Comparison of ENCODE assay signal across 31 mouse cellular contexts in the genomic region with DNA sequence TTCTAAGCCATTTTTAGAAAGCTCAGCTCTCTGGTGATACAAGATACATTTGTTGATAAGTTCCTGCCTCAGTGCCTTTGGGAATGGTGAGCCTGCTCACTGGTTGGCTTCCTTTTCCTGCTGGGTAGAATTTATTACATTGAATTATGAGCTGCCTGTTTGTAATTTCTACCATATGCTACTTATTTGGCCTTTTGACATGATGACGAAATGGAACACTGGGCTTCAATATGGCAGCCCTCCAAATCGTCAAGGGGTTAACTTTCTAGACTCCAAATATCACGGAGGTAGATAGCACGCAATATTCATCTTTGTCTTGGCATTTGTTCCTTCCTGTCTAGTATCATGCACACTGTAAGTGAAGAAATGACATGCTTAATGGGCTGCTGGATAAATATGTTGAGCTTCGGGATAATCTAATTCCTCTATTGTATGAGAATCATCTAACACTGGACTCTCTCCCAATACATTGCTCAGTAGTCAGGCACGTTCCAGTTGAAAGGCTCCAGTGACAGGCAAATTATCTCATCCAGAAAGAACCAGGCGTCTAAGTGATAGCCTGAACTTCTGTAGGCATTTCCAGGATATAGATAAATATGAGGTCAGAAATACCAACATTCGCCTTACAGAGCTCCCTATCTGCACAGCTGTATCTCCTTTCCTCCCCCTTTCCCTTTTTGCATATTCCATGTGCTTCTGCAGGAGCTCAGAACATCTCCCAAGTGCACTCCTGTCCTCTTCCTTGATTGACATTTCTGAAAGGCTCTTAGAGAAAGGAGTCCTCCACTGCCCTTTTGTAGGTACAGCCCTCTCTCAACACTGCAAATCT.
DNase-seq lines count a peak whose midpoint lies in the region; ATAC-seq and TF ChIP-seq lines count a peak whose summit lies in the region.
"Had no signal": no experiment of that assay in that cellular context is flagged by ENCODE, and none has a peak within 500 bp of the region (broad histone marks: within the 10 kb centered on the region; RNA-seq: fewer than 3 reads in every experiment).

No protein-coding gene starts in this region.

- H3K4me2 ChIP-seq in heart, embryonic 12.5 days, result no peak overlapping the region
- H3K4me2 ChIP-seq in lung, embryonic 14.5 days, result no peak overlapping the region
- H3K4me2 ChIP-seq: embryonic facial prominence, embryonic 13.5 days; forebrain, embryonic 13.5 days; hindbrain, embryonic 12.5 days; intestine, embryonic 15.5 days; limb, embryonic 15.5 days; liver, embryonic 13.5 days; midbrain, embryonic 11.5 days; neural tube, embryonic 12.5 days had no signal

- H3K4me3 ChIP-seq in heart, embryonic 12.5 days, result no peak overlapping the region
- H3K4me3 ChIP-seq in lung, embryonic 14.5 days (ENCODE audit: low read depth, low read length), result no peak overlapping the region
- H3K4me3 ChIP-seq: embryonic facial prominence, embryonic 13.5 days; erythroblast, embryonic 14.5 days; forebrain, embryonic 13.5 days; hindbrain, embryonic 12.5 days; intestine, embryonic 15.5 days; limb, embryonic 10.5 days; limb, embryonic 15.5 days; liver, embryonic 13.5 days; myocyte; neural tube, embryonic 12.5 days had no signal

- H3K27me3 ChIP-seq in heart, embryonic 12.5 days (replicated peaks), result no peaks in the 10 kb centered on the region
- H3K27me3 ChIP-seq in lung, embryonic 14.5 days (ENCODE audit: insufficient read depth, low read length), result no peaks in the 10 kb centered on the region
- H3K27me3 ChIP-seq: embryonic facial prominence, embryonic 13.5 days; forebrain, embryonic 13.5 days; hindbrain, embryonic 12.5 days; intestine, embryonic 15.5 days; limb, embryonic 15.5 days; liver, embryonic 13.5 days; neural tube, embryonic 12.5 days had no signal

- WGBS in heart, embryonic 12.5 days, result 27% methylated on average over 8 of the region's 8 CpGs
- 35% methylated on average over 8 of the region's 8 CpGs for WGBS in lung, embryonic 14.5 days

- H3K27ac ChIP-seq in heart, embryonic 12.5 days (ENCODE audit: poor library complexity, severe bottlenecking), result no peak overlapping the region
- no peak overlapping the region for H3K27ac ChIP-seq in lung, embryonic 14.5 days (ENCODE audit: low read depth)
- H3K27ac ChIP-seq: embryonic facial prominence, embryonic 13.5 days; forebrain, embryonic 13.5 days; hindbrain, embryonic 12.5 days; hindbrain, postnatal 0 days; intestine, embryonic 15.5 days; kidney, postnatal 0 days; limb, embryonic 10.5 days; limb, embryonic 15.5 days; liver, embryonic 13.5 days; neural tube, embryonic 12.5 days had no signal

- TF ChIP-seq CTCF in lung, embryonic 14.5 days (IDR thresholded peaks at IDR 0.05; ENCODE audit: low read depth), result no peak

- no peak for DNase-seq in heart, adult 9 months (ENCODE audit: low spot score in 2 of 2)
- DNase-seq in lung, embryonic 14.5 days, result peak; percentile 62
- no peak for DNase-seq in lung, postnatal 25 days (ENCODE audit: low spot score)
- peak; percentile 3 for DNase-seq in NIH3T3 (ENCODE audit: low read depth)
- peak; percentile 23 for DNase-seq in forelimb bud, embryonic 11.5 days (ENCODE audit: low read depth, low spot score)
- DNase-seq in gastrocnemius, postnatal 10 days, result no peak
- DNase-seq: adrenal gland, adult 8-10 months; B cell, adult 2 months; cerebellum, adult 2 months; cerebellum, postnatal 14 days; gastrocnemius, postnatal 25 days; kidney, adult 2 months; liver, embryonic 13.5 days; lung, adult 2 months; right cerebral cortex, adult 18-20 months; spleen, adult 18-20 months; thymus, postnatal 14 days had no signal

- peaks cover 12% of the 10 kb centered on the region; the same call in 1 of the 2 replicates for H3K4me1 ChIP-seq in heart, embryonic 12.5 days (replicated peaks)
- H3K4me1 ChIP-seq in lung, embryonic 14.5 days (ENCODE audit: insufficient read depth), result no peaks in the 10 kb centered on the region
- H3K4me1 ChIP-seq: embryonic facial prominence, embryonic 13.5 days; hindbrain, embryonic 12.5 days; intestine, embryonic 15.5 days; limb, embryonic 15.5 days; liver, embryonic 13.5 days; neural tube, embryonic 12.5 days had no signal

- H3K9me3 ChIP-seq in heart, embryonic 12.5 days (replicated peaks), result peaks cover 6% of the 10 kb centered on the region
- no peaks in the 10 kb centered on the region for H3K9me3 ChIP-seq in lung, embryonic 14.5 days (ENCODE audit: low read depth, low read length)
- H3K9me3 ChIP-seq: embryonic facial prominence, embryonic 13.5 days; forebrain, embryonic 13.5 days; hindbrain, embryonic 12.5 days; intestine, embryonic 15.5 days; limb, embryonic 10.5 days; limb, embryonic 15.5 days had no signal

- no peaks in the 10 kb centered on the region for H3K36me3 ChIP-seq in heart, embryonic 12.5 days
- H3K36me3 ChIP-seq in lung, embryonic 14.5 days (ENCODE audit: insufficient read depth), result no peaks in the 10 kb centered on the region
- H3K36me3 ChIP-seq: embryonic facial prominence, embryonic 13.5 days; hindbrain, embryonic 12.5 days; intestine, embryonic 15.5 days; limb, embryonic 10.5 days; limb, embryonic 15.5 days; liver, embryonic 13.5 days; neural tube, embryonic 12.5 days had no signal

- ATAC-seq in heart, embryonic 12.5 days (ENCODE audit: insufficient number of reproducible peaks, low FRiP score), result peak; percentile 73
- peak; percentile 65; the same call in 1 of the 2 replicates for ATAC-seq in lung, embryonic 14.5 days (ENCODE audit: insufficient read depth)
- ATAC-seq: activated CD4-positive, CD25-positive, alpha-beta regulatory T cell, adult 4 months; forebrain, embryonic 13.5 days; hindbrain, postnatal 0 days; intestine, embryonic 15.5 days had no signal

- H3K9ac ChIP-seq in heart, embryonic 12.5 days, result no peak overlapping the region
- H3K9ac ChIP-seq in lung, embryonic 14.5 days, result no peak overlapping the region
- H3K9ac ChIP-seq: embryonic facial prominence, embryonic 13.5 days; forebrain, embryonic 13.5 days; hindbrain, embryonic 12.5 days; intestine, embryonic 15.5 days; limb, embryonic 15.5 days; liver, embryonic 13.5 days; neural tube, embryonic 12.5 days had no signal

Comparison
In these comparisons a context has a peak if more than half of its experiments do, and no peak if none do; other contexts are left out.
1. DNase-seq: peak in lung, embryonic 14.5 days (single experiment), NIH3T3 (single experiment) and forelimb bud, embryonic 11.5 days (single experiment); none in heart, adult 9 months (0 of 2), lung, postnatal 25 days (single experiment) and gastrocnemius, postnatal 10 days (single experiment).